Mouse (Mus musculus) heart, embryonic 10.5 days (tissue): ENCODE results near the gene Nt5c2. TPM values are rescaled to one million over a fixed set of nuclear protein-coding genes. Genes with fewer than 3 reads are reported as not detected.

Experiments
- DNase-seq: peaks from one replicate; pipeline ENCODE4 v3.0.0-alpha.2; 2017; ENCODE audit warnings: low spot score
- H3K27ac ChIP-seq: fragments of 300-500 bp; sonication (generic); 2 replicates; pipeline ENCODE4 v1.5.1; 2016; ENCODE audit warnings: mild to moderate bottlenecking
- H3K27me3 ChIP-seq: fragments of 300-500 bp; sonication (generic); 2 replicates; pipeline ENCODE4 v1.6.1; 2016; ENCODE audit warnings: mild to moderate bottlenecking; ENCODE audit not compliant: poor library complexity, insufficient read depth, severe bottlenecking
- H3K36me3 ChIP-seq: fragments of 300-500 bp; sonication (generic); 2 replicates; pipeline ENCODE4 v1.6.1; 2016; ENCODE audit warnings: mild to moderate bottlenecking, moderate library complexity
- H3K4me1 ChIP-seq: fragments of 300-500 bp; sonication (generic); 2 replicates; pipeline ENCODE4 v1.6.1; 2016; ENCODE audit warnings: mild to moderate bottlenecking
- H3K4me3 ChIP-seq: fragments of 300-500 bp; sonication (generic); 2 replicates; pipeline ENCODE4 v1.5.1; 2016; ENCODE audit warnings: mild to moderate bottlenecking, moderate library complexity
- H3K9me3 ChIP-seq: fragments of 300-500 bp; sonication (generic); 2 replicates; pipeline ENCODE4 v1.6.1; 2016; ENCODE audit warnings: mild to moderate bottlenecking, moderate library complexity
- WGBS: fragments of 180-500 bp; shearing (Covaris S2); methylation state at CpG from one replicate; pipeline ENCODE4 v1.1.7; 2016; 5-methylcytosine and 5-hydroxymethylcytosine counted together
- polyA plus RNA-seq: library from polyadenylated mRNA; unstranded; fragments of >200 nt; fragmentation: Nextera tagmentation; extraction: Ambion mirVana; gene quantifications from 2 replicates; pipeline ENCODE4 v1.2.1, GENCODE M21; 2016

Gene Nt5c2
- polyA plus RNA-seq, 1 experiment from 2014 or later: 71.8 TPM

DNA sequence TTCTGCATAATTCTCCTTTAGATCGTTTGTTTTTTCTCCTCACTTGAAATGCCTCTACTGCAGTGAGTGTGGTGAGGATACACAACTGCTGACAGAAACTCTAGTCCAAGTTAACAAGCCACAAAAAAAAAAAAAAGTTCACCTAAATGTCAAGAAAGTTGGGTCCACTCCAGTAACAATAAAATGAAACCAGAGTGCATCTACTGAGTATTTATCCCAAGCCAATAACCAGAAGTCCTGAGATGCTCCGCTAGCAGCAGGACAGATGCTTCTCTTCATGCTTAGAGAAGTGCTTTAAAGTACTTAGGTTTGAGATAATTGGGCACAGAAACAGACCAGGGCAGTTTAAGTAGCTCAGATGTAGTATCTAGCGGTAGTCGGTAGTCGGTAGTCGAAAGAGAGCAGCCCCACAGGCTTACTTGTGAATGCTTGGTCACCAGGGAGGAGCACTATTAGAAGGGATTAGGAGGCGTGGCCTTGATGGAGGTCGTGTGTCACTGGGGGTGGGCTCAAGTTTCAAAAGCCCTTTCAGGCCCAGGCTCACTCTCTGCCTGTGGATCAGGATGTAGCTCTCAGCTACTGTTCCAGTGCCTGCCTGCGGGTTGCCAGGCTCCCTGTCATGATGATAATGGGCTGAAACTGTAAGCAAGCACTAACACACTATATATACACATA, 99.4 kb downstream of the Nt5c2 start:
- Histone ChIP-seq H3K27me3 (no peaks in the 10 kb centered on the region), H3K27ac (no peak overlapping the region), H3K36me3 (peaks cover 9% of the 10 kb centered on the region), H3K4me1 (peaks cover 9% of the 10 kb centered on the region; the same call in 1 of the 2 replicates), H3K9me3 (no peaks in the 10 kb centered on the region), H3K4me3 (no peak overlapping the region)
- no peak for DNase-seq
- WGBS: 62% methylated on average over 9 of the region's 9 CpGs

DNA sequence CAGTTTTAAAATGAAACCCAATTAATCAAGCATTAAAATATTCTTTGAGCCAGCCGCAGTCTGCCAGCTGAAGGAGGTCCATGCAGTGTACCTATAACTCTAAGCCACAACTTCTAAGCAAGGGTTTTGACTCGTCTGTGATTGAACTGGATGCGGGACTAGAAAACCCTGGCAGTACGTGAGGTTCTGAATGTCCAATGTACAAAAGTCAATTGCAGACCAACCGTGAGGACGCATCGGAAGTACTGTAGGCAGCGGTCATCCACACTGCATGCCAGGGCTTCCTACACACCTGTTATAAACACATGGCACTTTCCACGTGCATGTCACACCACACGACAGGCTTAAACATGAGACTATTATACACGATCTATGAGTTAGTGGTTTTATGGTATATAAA, 101.3 kb downstream of the Nt5c2 start:
- no peaks in the 10 kb centered on the region for H3K9me3 ChIP-seq
- H3K36me3 ChIP-seq: peaks cover 9% of the 10 kb centered on the region
- DNase-seq: no peak
- WGBS: 93% methylated on average over 11 of the region's 11 CpGs
- no peak overlapping the region for H3K4me3 ChIP-seq
- H3K4me1 ChIP-seq: peaks cover 9% of the 10 kb centered on the region; the same call in 1 of the 2 replicates
- H3K27me3 ChIP-seq: no peaks in the 10 kb centered on the region
- H3K27ac ChIP-seq: no peak overlapping the region

GRCm38 (mm10) chr19:46911492-46911891, 103.5 kb downstream of the Nt5c2 start:
- no peaks in the 10 kb centered on the region for H3K9me3 ChIP-seq
- H3K4me1 ChIP-seq: peaks cover 9% of the 10 kb centered on the region; the same call in 1 of the 2 replicates
- no peak overlapping the region for H3K27ac ChIP-seq
- peaks cover 9% of the 10 kb centered on the region for H3K36me3 ChIP-seq
- DNase-seq: no peak
- H3K27me3 ChIP-seq: no peaks in the 10 kb centered on the region
- H3K4me3 ChIP-seq: no peak overlapping the region
- WGBS: 64% methylated on average over 3 of the region's 3 CpGs

GRCm38 (mm10) chr19:46908977-46909376, 106.0 kb downstream of the Nt5c2 start:
- WGBS: 83% methylated on average over 4 of the region's 4 CpGs
- Histone ChIP-seq H3K36me3 (peaks cover 12% of the 10 kb centered on the region; the same call in 1 of the 2 replicates), H3K4me3 (no peak overlapping the region), H3K27ac (no peak overlapping the region), H3K27me3 (no peaks in the 10 kb centered on the region), H3K4me1 (no peaks in the 10 kb centered on the region), H3K9me3 (no peaks in the 10 kb centered on the region)
- DNase-seq: no peak

- H3K4me3 ChIP-seq: no peak overlapping the region
- H3K4me1 ChIP-seq: no peaks in the 10 kb centered on the region
- H3K9me3 ChIP-seq: no peaks in the 10 kb centered on the region
- H3K27me3 ChIP-seq: no peaks in the 10 kb centered on the region
- H3K36me3 ChIP-seq: peaks cover 15% of the 10 kb centered on the region; the same call in 1 of the 2 replicates
- WGBS: 87% methylated on average over 5 of the region's 5 CpGs
- no peak overlapping the region for H3K27ac ChIP-seq
- no peak for DNase-seq
Measured at GRCm38 (mm10) chr19:46908207-46908606, 106.7 kb downstream of the Nt5c2 start.

- 76% methylated on average over 4 of the region's 4 CpGs for WGBS
- H3K27me3 ChIP-seq: no peaks in the 10 kb centered on the region
- peaks cover 11% of the 10 kb centered on the region; the same call in 1 of the 2 replicates for H3K36me3 ChIP-seq
- no peak for DNase-seq
- H3K9me3 ChIP-seq: no peaks in the 10 kb centered on the region
- no peaks in the 10 kb centered on the region for H3K4me1 ChIP-seq
- no peak overlapping the region for H3K27ac ChIP-seq
- H3K4me3 ChIP-seq: no peak overlapping the region
Measured at GRCm38 (mm10) chr19:46905971-46906370, 109.0 kb downstream of the Nt5c2 start.

GRCm38 (mm10) chr19:46905383-46905782, 109.6 kb downstream of the Nt5c2 start:
- no peak overlapping the region for H3K27ac ChIP-seq
- no peaks in the 10 kb centered on the region for H3K27me3 ChIP-seq
- no peaks in the 10 kb centered on the region for H3K9me3 ChIP-seq
- DNase-seq: no peak
- no peak overlapping the region for H3K4me3 ChIP-seq
- no peaks in the 10 kb centered on the region for H3K4me1 ChIP-seq
- peaks cover 11% of the 10 kb centered on the region; the same call in 1 of the 2 replicates for H3K36me3 ChIP-seq

GRCm38 (mm10) chr19:46904907-46905306, 110.0 kb downstream of the Nt5c2 start:
- no peak overlapping the region for H3K27ac ChIP-seq
- H3K36me3 ChIP-seq: peaks cover 11% of the 10 kb centered on the region; the same call in 1 of the 2 replicates
- H3K4me3 ChIP-seq: no peak overlapping the region
- DNase-seq: no peak
- H3K9me3 ChIP-seq: no peaks in the 10 kb centered on the region
- no peaks in the 10 kb centered on the region for H3K27me3 ChIP-seq
- no peaks in the 10 kb centered on the region for H3K4me1 ChIP-seq
- 79% methylated on average over 1 of the region's 1 CpGs for WGBS

DNA sequence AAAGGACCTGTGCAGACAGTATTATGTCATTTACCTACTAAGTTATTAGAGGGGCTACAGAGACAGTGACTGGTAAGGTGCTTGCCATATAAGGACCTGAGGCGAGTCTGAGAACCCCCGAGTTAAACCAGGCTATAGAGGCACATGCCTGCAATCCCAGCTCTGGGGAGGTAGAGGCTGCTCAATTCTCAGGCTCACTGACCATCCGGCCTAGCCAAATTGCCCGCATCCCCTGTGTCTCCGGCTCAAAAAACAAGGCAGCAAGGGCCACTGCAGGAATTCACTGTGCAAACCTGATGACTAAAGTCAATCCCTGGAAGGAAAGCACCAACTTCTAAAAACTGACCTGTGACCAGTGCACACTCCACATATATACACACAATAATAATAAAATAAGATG, 111.6 kb downstream of the Nt5c2 start:
- Histone ChIP-seq H3K4me1 (no peaks in the 10 kb centered on the region), H3K27me3 (no peaks in the 10 kb centered on the region), H3K4me3 (no peak overlapping the region), H3K27ac (no peak overlapping the region), H3K9me3 (no peaks in the 10 kb centered on the region), H3K36me3 (peaks cover 14% of the 10 kb centered on the region; the same call in 1 of the 2 replicates)
- DNase-seq: no peak
- 87% methylated on average over 5 of the region's 5 CpGs for WGBS

DNA sequence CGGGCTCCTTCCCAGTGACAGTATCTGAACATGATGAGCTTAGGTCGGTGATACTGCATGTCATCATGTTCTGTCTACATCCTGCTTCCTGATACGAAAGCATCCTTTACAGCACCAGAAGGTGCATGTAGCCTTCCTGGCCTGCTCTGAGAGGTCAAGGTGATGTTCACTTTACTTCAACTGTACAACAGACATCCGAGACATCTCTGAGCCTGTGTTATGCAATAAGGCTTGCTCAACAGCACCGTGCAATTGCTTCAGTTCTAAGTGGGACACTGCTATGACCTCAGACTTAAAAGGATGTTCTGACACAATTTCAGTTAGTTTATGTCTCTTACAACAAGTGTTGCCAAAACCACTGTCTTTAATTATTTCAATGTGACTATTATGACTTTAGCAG, 113.6 kb downstream of the Nt5c2 start:
- peaks cover 28% of the 10 kb centered on the region for H3K36me3 ChIP-seq
- H3K4me3 ChIP-seq: no peak overlapping the region
- 81% methylated on average over 5 of the region's 5 CpGs for WGBS
- no peak overlapping the region for H3K27ac ChIP-seq
- no peak for DNase-seq
- H3K9me3 ChIP-seq: peaks cover 4% of the 10 kb centered on the region; the same call in 1 of the 2 replicates
- no peaks in the 10 kb centered on the region for H3K4me1 ChIP-seq
- H3K27me3 ChIP-seq: no peaks in the 10 kb centered on the region

DNA sequence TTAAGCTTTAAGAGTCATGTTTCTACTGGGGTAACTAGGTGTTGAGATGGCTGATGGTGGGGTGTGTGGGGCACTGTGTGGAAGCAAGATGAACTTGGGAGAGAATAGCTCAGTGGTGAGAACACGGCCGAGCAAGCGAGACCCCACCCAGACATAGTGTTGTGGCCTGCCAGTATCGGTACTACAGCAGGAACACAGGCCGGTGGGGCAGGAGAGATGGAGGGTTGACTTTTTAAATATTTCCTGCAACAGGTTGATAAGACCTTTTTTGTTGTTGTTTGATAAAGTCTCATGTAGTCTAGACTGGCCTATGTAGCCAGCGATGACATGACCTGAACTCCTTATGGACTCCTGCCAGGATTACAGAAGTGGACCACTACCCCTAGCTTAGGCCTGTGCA, 114.2 kb downstream of the Nt5c2 start:
- no peak overlapping the region for H3K4me3 ChIP-seq
- DNase-seq: no peak
- H3K27me3 ChIP-seq: no peaks in the 10 kb centered on the region
- peaks cover 28% of the 10 kb centered on the region for H3K36me3 ChIP-seq
- 70% methylated on average over 6 of the region's 6 CpGs for WGBS
- H3K4me1 ChIP-seq: no peaks in the 10 kb centered on the region
- H3K9me3 ChIP-seq: peaks cover 4% of the 10 kb centered on the region; the same call in 1 of the 2 replicates
- H3K27ac ChIP-seq: no peak overlapping the region

GRCm38 (mm10) chr19:46899871-46900270, 115.1 kb downstream of the Nt5c2 start:
- DNase-seq: no peak
- peaks cover 4% of the 10 kb centered on the region; the same call in 1 of the 2 replicates for H3K9me3 ChIP-seq
- H3K4me3 ChIP-seq: no peak overlapping the region
- H3K27me3 ChIP-seq: no peaks in the 10 kb centered on the region
- 52% methylated on average over 5 of the region's 5 CpGs for WGBS
- no peak overlapping the region for H3K27ac ChIP-seq
- H3K36me3 ChIP-seq: peaks cover 31% of the 10 kb centered on the region
- no peaks in the 10 kb centered on the region for H3K4me1 ChIP-seq

- 53% methylated on average over 5 of the region's 5 CpGs for WGBS
- Histone ChIP-seq H3K36me3 (peaks cover 30% of the 10 kb centered on the region), H3K27me3 (no peaks in the 10 kb centered on the region), H3K4me3 (no peak overlapping the region), H3K27ac (no peak overlapping the region), H3K4me1 (no peaks in the 10 kb centered on the region), H3K9me3 (peaks cover 4% of the 10 kb centered on the region; the same call in 1 of the 2 replicates)
- no peak for DNase-seq
Measured at GRCm38 (mm10) chr19:46899306-46899705, 115.6 kb downstream of the Nt5c2 start.
